24 mouse cellular contexts compared by ENCODE assay signal in genomic region chr5:67205083-67205738, GRCm38 (mm10). TPM values are rescaled to one million over a fixed set of nuclear protein-coding genes. Genes with fewer than 3 reads are reported as not detected.
A peak's percentile ranks its signal among the peaks of the same experiment; 100 is the strongest.
DNase-seq lines count a peak whose midpoint lies in the region; ATAC-seq and TF ChIP-seq lines count a peak whose summit lies in the region.
"Had no signal": no experiment of that assay in that cellular context is flagged by ENCODE, and none has a peak within 500 bp of the region (broad histone marks: within the 10 kb centered on the region; RNA-seq: fewer than 3 reads in every experiment).

No protein-coding gene starts in this region.

- no peak overlapping the region for H3K9ac ChIP-seq in intestine, embryonic 14.5 days (ENCODE audit: low read length)
- no peak overlapping the region for H3K9ac ChIP-seq in intestine, postnatal 0 days (ENCODE audit: low read depth, low read length)
- H3K9ac ChIP-seq in hindbrain, embryonic 13.5 days = no peak overlapping the region
- H3K9ac ChIP-seq in stomach, embryonic 15.5 days = no peak overlapping the region
- H3K9ac ChIP-seq: forebrain, embryonic 15.5 days; limb, embryonic 15.5 days; liver, embryonic 14.5 days; lung, embryonic 14.5 days had no signal

- WGBS in intestine, embryonic 14.5 days = 65% methylated on average over 11 of the region's 11 CpGs
- 71% methylated on average over 11 of the region's 11 CpGs for WGBS in intestine, postnatal 0 days
- WGBS in hindbrain, embryonic 13.5 days = 49% methylated on average over 11 of the region's 11 CpGs
- 63% methylated on average over 11 of the region's 11 CpGs for WGBS in stomach, embryonic 15.5 days

- peak; percentile 91 for ATAC-seq in intestine, embryonic 14.5 days (replicated peaks; ENCODE audit: low FRiP score, low TSS enrichment, low read depth)
- no peak for ATAC-seq in intestine, postnatal 0 days
- ATAC-seq in hindbrain, embryonic 13.5 days (ENCODE audit: low FRiP score) = peak; percentile 88
- ATAC-seq in stomach, embryonic 15.5 days (ENCODE audit: insufficient read depth, low FRiP score, low read depth) = peak; percentile 47; the same call in 1 of the 2 replicates
- ATAC-seq: forebrain, embryonic 15.5 days; Patski had no signal

- no peaks in the 10 kb centered on the region for H3K9me3 ChIP-seq in intestine, embryonic 14.5 days (ENCODE audit: control insufficient read depth, low read length)
- no peaks in the 10 kb centered on the region for H3K9me3 ChIP-seq in intestine, postnatal 0 days (ENCODE audit: control insufficient read depth)
- H3K9me3 ChIP-seq in hindbrain, embryonic 13.5 days = no peaks in the 10 kb centered on the region
- H3K9me3 ChIP-seq in stomach, embryonic 15.5 days = no peaks in the 10 kb centered on the region
- H3K9me3 ChIP-seq: forebrain, embryonic 15.5 days; limb, embryonic 15.5 days; megakaryocyte, embryonic 14.5 days had no signal

- peaks cover 5% of the 10 kb centered on the region; the same call in 1 of the 2 replicates for H3K27me3 ChIP-seq in intestine, embryonic 14.5 days (replicated peaks; ENCODE audit: control insufficient read depth, insufficient read depth, low read length)
- peaks cover 6% of the 10 kb centered on the region; the same call in 1 of the 2 replicates for H3K27me3 ChIP-seq in intestine, postnatal 0 days (replicated peaks; ENCODE audit: control insufficient read depth, insufficient read depth, low read length)
- H3K27me3 ChIP-seq in hindbrain, embryonic 13.5 days = peaks cover 73% of the 10 kb centered on the region
- H3K27me3 ChIP-seq in stomach, embryonic 15.5 days (replicated peaks) = peaks cover 3% of the 10 kb centered on the region; the same call in 1 of the 2 replicates
- H3K27me3 ChIP-seq: forebrain, embryonic 15.5 days had no signal

- no peaks in the 10 kb centered on the region for H3K36me3 ChIP-seq in intestine, embryonic 14.5 days (ENCODE audit: control insufficient read depth, insufficient read depth, low read length)
- no peaks in the 10 kb centered on the region for H3K36me3 ChIP-seq in intestine, postnatal 0 days (ENCODE audit: control insufficient read depth, insufficient read depth)
- no peaks in the 10 kb centered on the region for H3K36me3 ChIP-seq in hindbrain, embryonic 13.5 days
- no peaks in the 10 kb centered on the region for H3K36me3 ChIP-seq in stomach, embryonic 15.5 days
- H3K36me3 ChIP-seq: forebrain, embryonic 15.5 days; limb, embryonic 15.5 days had no signal

- H3K4me2 ChIP-seq in intestine, embryonic 14.5 days (ENCODE audit: low read length) = no peak overlapping the region
- no peak overlapping the region for H3K4me2 ChIP-seq in intestine, postnatal 0 days (replicated peaks; ENCODE audit: low read depth)
- peak overlapping the region; percentile 8 for H3K4me2 ChIP-seq in hindbrain, embryonic 13.5 days
- no peak overlapping the region for H3K4me2 ChIP-seq in stomach, embryonic 15.5 days
- H3K4me2 ChIP-seq: forebrain, embryonic 15.5 days; heart, embryonic 11.5 days; limb, embryonic 15.5 days; lung, embryonic 14.5 days had no signal

- TF ChIP-seq POLR2A in brain, embryonic 14.5 days (IDR thresholded peaks at IDR 0.05; ENCODE audit: borderline replicate concordance, extremely low read depth, insufficient read depth, insufficient read length, poor library complexity, severe bottlenecking) = no peak

- TF ChIP-seq CTCF in intestine, postnatal 0 days (IDR thresholded peaks at IDR 0.05; ENCODE audit: low read depth) = no peak
- TF ChIP-seq CTCF in brain, embryonic 14.5 days (IDR thresholded peaks at IDR 0.05; ENCODE audit: borderline replicate concordance, extremely low read depth, insufficient read depth, insufficient read length) = no peak
- no peak for TF ChIP-seq CTCF in layer of hippocampus, adult 2 months (conservative IDR thresholded peaks at IDR 0.05)

- H3K4me1 ChIP-seq in intestine, embryonic 14.5 days (replicated peaks; ENCODE audit: control insufficient read depth, insufficient read depth, low read length) = no peaks in the 10 kb centered on the region
- H3K4me1 ChIP-seq in intestine, postnatal 0 days (replicated peaks; ENCODE audit: control insufficient read depth, insufficient read depth, low read length) = no peaks in the 10 kb centered on the region
- H3K4me1 ChIP-seq in hindbrain, embryonic 13.5 days (replicated peaks) = no peaks in the 10 kb centered on the region
- no peaks in the 10 kb centered on the region for H3K4me1 ChIP-seq in stomach, embryonic 15.5 days
- H3K4me1 ChIP-seq: limb, embryonic 15.5 days; megakaryocyte, embryonic 14.5 days had no signal

- H3K4me3 ChIP-seq in intestine, embryonic 14.5 days (ENCODE audit: low read depth, low read length) = no peak overlapping the region
- H3K4me3 ChIP-seq in intestine, postnatal 0 days (ENCODE audit: low read depth, low read length) = no peak overlapping the region
- no peak overlapping the region for H3K4me3 ChIP-seq in hindbrain, embryonic 13.5 days
- no peak overlapping the region for H3K4me3 ChIP-seq in stomach, embryonic 15.5 days (replicated peaks)
- H3K4me3 ChIP-seq in layer of hippocampus, adult 2 months = no peak overlapping the region
- H3K4me3 ChIP-seq: forebrain, embryonic 15.5 days; limb, embryonic 15.5 days; megakaryocyte, embryonic 14.5 days had no signal

- DNase-seq in intestine, embryonic 14.5 days (ENCODE audit: low spot score) = no peak
- peak; percentile 43 for DNase-seq in brain, embryonic 14.5 days (ENCODE audit: low read depth)
- DNase-seq in layer of hippocampus, adult 2 months (ENCODE audit: low spot score in 2 of 2) = no peak
- DNase-seq in spleen, postnatal 4 days (ENCODE audit: low spot score in 2 of 2) = no peak
- DNase-seq: adrenal gland, postnatal 36 days; cerebellum, adult 11-12 months; cerebellum, postnatal 10 days; gastrocnemius, postnatal 10 days; kidney, adult 8-10 months; kidney, postnatal 10 days; left cerebral cortex, postnatal 4 days; lung, embryonic 14.5 days; lung, postnatal 36 days; right cerebral cortex, postnatal 14 days; spleen, adult 18-20 months had no signal

- H3K27ac ChIP-seq in intestine, embryonic 14.5 days (ENCODE audit: low read depth) = no peak overlapping the region
- no peak overlapping the region for H3K27ac ChIP-seq in intestine, postnatal 0 days (ENCODE audit: low read depth, low read length)
- H3K27ac ChIP-seq in hindbrain, embryonic 13.5 days = peak overlapping the region; percentile 52; the same call in 1 of the 2 replicates
- H3K27ac ChIP-seq in stomach, embryonic 15.5 days = no peak overlapping the region
- H3K27ac ChIP-seq in layer of hippocampus, adult 2 months = no peak overlapping the region
- H3K27ac ChIP-seq: forebrain, embryonic 15.5 days; limb, embryonic 15.5 days; liver, embryonic 14.5 days had no signal

RNA-seq across cellular contexts. Expression of gene Tmem33, which starts 55.2 kb away (rescaled TPM):
- polyA plus RNA-seq in intestine, embryonic 14.5 days (2014; fragmentation: Nextera tagmentation; extraction: Ambion mirVana) = 85.9 and 87.8 TPM in 2 replicates
- 140 TPM in 2 replicates for polyA plus RNA-seq in intestine, postnatal 0 days (2015; fragmentation: Nextera tagmentation; extraction: Ambion mirVana)
- polyA plus RNA-seq in brain, embryonic 14.5 days (2012; rRNA removed) = 64.7 and 90.7 TPM in 2 replicates
- polyA plus RNA-seq in hindbrain, embryonic 13.5 days (2015; fragmentation: Nextera tagmentation; extraction: Ambion mirVana) = 89.8 and 93.8 TPM in 2 replicates
- 91.6 and 98.1 TPM in 2 replicates for polyA plus RNA-seq in stomach, embryonic 15.5 days (2015; fragmentation: Nextera tagmentation; extraction: Ambion mirVana)
- total RNA-seq in layer of hippocampus, adult 2 months (2021) = 10 to 100 TPM; 85.1 to 86.7 TPM
